Mouse (Mus musculus): ENCODE measurements around the gene Nabp1. TPM values are rescaled to one million over a fixed set of nuclear protein-coding genes. Genes with fewer than 3 reads are reported as not detected.

Nabp1 gene
- 5.3 and 6.8 TPM in 2 replicates for polyA plus RNA-seq (2016; fragmentation: Nextera tagmentation; extraction: Ambion mirVana)

GRCm38 (mm10) chr1:51478262-51479026 is at the start of gene Nabp1:
TSS of gene Nabp1 (minus strand) at chr1:51478425.
- Histone ChIP-seq H3K9me3 (replicated peaks) (no peaks in the 10 kb centered on the region), H3K27me3 (replicated peaks) (no peaks in the 10 kb centered on the region), H3K4me2 (peak within 1 kb of the TSS; percentile 95), H3K36me3 (no peaks in the 10 kb centered on the region), H3K27ac (peak within 1 kb of the TSS; percentile 75), H3K9ac (peak within 1 kb of the TSS; percentile 83), H3K4me3 (peak within 1 kb of the TSS; percentile 70), H3K4me1 (peaks cover 25% of the 10 kb centered on the region)
- ATAC-seq: peak; percentile 100
- under 1% methylated on average over 51 of the region's 51 CpGs for WGBS (ENCODE audit: insufficient replicate concordance)

- Histone ChIP-seq H3K4me1 (peaks cover 15% of the 10 kb centered on the region), H3K27ac (no peak overlapping the region), H3K36me3 (no peaks in the 10 kb centered on the region), H3K9me3 (replicated peaks) (no peaks in the 10 kb centered on the region), H3K9ac (no peak overlapping the region), H3K4me3 (no peak overlapping the region), H3K27me3 (replicated peaks) (no peaks in the 10 kb centered on the region), H3K4me2 (no peak overlapping the region)
- no peak for ATAC-seq
- 86% methylated on average over 1 of the region's 1 CpGs for WGBS (ENCODE audit: insufficient replicate concordance)
Measured at GRCm38 (mm10) chr1:51525563-51526265, 47.5 kb upstream of the Nabp1 start.

- H3K4me2 ChIP-seq: no peak overlapping the region
- H3K27ac ChIP-seq: no peak overlapping the region
- ATAC-seq: no peak
- no peaks in the 10 kb centered on the region for H3K27me3 ChIP-seq (replicated peaks)
- H3K36me3 ChIP-seq: no peaks in the 10 kb centered on the region
- H3K9ac ChIP-seq: no peak overlapping the region
- no peak overlapping the region for H3K4me3 ChIP-seq
- WGBS (ENCODE audit: insufficient replicate concordance): 62% methylated on average over 8 of the region's 8 CpGs
- H3K4me1 ChIP-seq: 0 out of 2 replicates have a peak, but pooled peaks cover 10% of the 10 kb centered on the region
- no peaks in the 10 kb centered on the region for H3K9me3 ChIP-seq (replicated peaks)
Measured at GRCm38 (mm10) chr1:51521651-51522050, 43.4 kb upstream of the Nabp1 start.

- H3K27me3 ChIP-seq (replicated peaks): no peaks in the 10 kb centered on the region
- no peak overlapping the region for H3K4me2 ChIP-seq
- no peaks in the 10 kb centered on the region for H3K9me3 ChIP-seq (replicated peaks)
- H3K9ac ChIP-seq: no peak overlapping the region
- no peak overlapping the region for H3K4me3 ChIP-seq
- ATAC-seq: no peak
- no peak overlapping the region for H3K27ac ChIP-seq
- 55% methylated on average over 5 of the region's 5 CpGs for WGBS (ENCODE audit: insufficient replicate concordance)
- no peaks in the 10 kb centered on the region for H3K36me3 ChIP-seq
- 0 out of 2 replicates have a peak, but pooled peaks cover 10% of the 10 kb centered on the region for H3K4me1 ChIP-seq
Measured at GRCm38 (mm10) chr1:51520246-51520780, 42.1 kb upstream of the Nabp1 start.

DNA sequence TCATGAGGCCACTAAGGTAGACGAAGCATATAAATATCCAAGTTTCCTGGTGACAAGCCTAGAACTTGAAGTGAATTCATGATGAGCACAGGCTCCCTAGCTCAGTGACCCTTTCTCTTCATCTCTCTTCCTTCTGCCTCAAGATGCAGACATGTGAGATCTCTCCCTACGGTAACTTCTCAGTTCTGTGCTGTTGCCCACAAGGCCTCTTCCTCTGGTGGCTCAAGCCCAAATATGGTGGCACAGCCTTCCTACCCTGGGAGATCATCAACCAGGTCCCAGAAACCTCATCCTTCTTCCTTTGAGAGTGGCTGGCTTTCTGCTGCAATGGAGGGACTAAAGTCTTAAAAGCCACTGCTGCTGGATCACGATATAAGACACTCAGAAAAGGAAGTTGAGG is 40.9 kb upstream of the Nabp1 start:
- 57% methylated on average over 3 of the region's 3 CpGs for WGBS (ENCODE audit: insufficient replicate concordance)
- Histone ChIP-seq H3K27ac (no peak overlapping the region), H3K9ac (no peak overlapping the region), H3K4me1 (0 out of 2 replicates have a peak, but pooled peaks cover 10% of the 10 kb centered on the region), H3K9me3 (replicated peaks) (no peaks in the 10 kb centered on the region), H3K4me3 (no peak overlapping the region), H3K27me3 (replicated peaks) (no peaks in the 10 kb centered on the region), H3K36me3 (no peaks in the 10 kb centered on the region), H3K4me2 (no peak overlapping the region)
- ATAC-seq: no peak

DNA sequence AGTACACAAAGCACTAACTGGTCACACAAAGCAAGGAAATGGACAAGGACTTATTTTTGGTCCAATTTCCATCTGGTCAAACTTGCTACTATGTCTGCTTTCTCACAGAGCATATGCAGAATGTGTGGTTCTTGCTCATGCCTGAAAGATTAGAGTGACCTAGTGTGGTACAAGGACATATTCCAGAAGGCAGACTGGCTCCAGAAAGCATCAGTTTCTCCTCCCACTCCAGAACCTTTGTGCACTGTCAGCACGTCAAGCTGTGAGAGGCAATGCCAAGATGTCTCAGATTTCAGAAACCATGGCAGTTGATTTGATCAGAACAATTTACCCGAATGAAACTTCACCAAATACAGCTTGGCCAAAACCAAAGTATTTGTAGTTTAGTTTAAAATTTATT is 37.4 kb upstream of the Nabp1 start:
- Histone ChIP-seq H3K36me3 (no peaks in the 10 kb centered on the region), H3K9ac (no peak overlapping the region), H3K4me2 (no peak overlapping the region), H3K27ac (no peak overlapping the region), H3K27me3 (replicated peaks) (no peaks in the 10 kb centered on the region), H3K4me3 (no peak overlapping the region), H3K9me3 (replicated peaks) (no peaks in the 10 kb centered on the region), H3K4me1 (0 out of 2 replicates have a peak, but pooled peaks cover 6% of the 10 kb centered on the region)
- no peak for ATAC-seq
- WGBS (ENCODE audit: insufficient replicate concordance): 60% methylated on average over 2 of the region's 2 CpGs

DNA sequence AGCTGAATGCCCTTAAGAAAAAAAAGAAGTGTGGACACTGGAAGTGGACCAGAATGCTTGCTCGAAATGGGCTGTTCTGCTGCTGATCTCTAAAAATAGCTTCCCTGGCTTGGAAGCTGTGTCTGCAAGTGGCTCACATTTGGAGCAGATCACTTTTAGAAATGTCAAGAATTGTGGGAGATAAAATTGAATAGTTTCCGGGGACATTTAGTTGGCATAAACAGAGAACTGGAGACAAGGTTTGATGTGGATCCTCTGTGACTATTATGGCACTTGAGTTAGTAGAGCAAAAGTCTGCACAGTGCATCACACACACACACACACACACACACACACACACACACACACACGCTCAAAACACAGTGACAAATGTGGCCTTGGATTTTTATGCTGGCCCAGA is 36.8 kb upstream of the Nabp1 start:
- Histone ChIP-seq H3K27ac (no peak overlapping the region), H3K9me3 (replicated peaks) (no peaks in the 10 kb centered on the region), H3K36me3 (no peaks in the 10 kb centered on the region), H3K4me2 (no peak overlapping the region), H3K4me1 (0 out of 2 replicates have a peak, but pooled peaks cover 2% of the 10 kb centered on the region), H3K27me3 (replicated peaks) (no peaks in the 10 kb centered on the region), H3K4me3 (no peak overlapping the region), H3K9ac (no peak overlapping the region)
- 59% methylated on average over 3 of the region's 3 CpGs for WGBS (ENCODE audit: insufficient replicate concordance)
- no peak for ATAC-seq

DNA sequence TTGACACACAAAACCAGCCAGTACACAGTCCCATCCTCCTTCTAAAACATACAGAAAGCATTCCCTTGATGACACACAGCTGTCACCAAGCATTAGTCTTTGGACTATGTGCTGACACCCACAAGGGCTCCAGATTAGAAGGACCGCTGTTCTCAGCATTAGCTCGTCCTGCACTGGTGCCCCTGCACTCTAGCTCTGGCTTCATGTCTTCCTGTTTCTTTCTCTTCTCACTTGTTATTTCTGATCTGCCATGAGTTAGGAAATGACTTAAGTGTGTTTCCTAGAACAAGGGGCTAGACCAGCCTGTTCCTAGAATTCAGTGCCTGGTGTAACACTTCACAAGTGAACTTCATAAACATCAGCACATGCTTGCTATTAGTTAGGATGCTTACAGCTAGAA is 36.2 kb upstream of the Nabp1 start:
- H3K4me3 ChIP-seq: no peak overlapping the region
- no peaks in the 10 kb centered on the region for H3K9me3 ChIP-seq (replicated peaks)
- H3K27me3 ChIP-seq (replicated peaks): no peaks in the 10 kb centered on the region
- no peaks in the 10 kb centered on the region for H3K36me3 ChIP-seq
- H3K27ac ChIP-seq: no peak overlapping the region
- H3K4me1 ChIP-seq: no peaks in the 10 kb centered on the region
- ATAC-seq: no peak
- H3K4me2 ChIP-seq: no peak overlapping the region
- 52% methylated on average over 2 of the region's 2 CpGs for WGBS (ENCODE audit: insufficient replicate concordance)
- no peak overlapping the region for H3K9ac ChIP-seq

DNA sequence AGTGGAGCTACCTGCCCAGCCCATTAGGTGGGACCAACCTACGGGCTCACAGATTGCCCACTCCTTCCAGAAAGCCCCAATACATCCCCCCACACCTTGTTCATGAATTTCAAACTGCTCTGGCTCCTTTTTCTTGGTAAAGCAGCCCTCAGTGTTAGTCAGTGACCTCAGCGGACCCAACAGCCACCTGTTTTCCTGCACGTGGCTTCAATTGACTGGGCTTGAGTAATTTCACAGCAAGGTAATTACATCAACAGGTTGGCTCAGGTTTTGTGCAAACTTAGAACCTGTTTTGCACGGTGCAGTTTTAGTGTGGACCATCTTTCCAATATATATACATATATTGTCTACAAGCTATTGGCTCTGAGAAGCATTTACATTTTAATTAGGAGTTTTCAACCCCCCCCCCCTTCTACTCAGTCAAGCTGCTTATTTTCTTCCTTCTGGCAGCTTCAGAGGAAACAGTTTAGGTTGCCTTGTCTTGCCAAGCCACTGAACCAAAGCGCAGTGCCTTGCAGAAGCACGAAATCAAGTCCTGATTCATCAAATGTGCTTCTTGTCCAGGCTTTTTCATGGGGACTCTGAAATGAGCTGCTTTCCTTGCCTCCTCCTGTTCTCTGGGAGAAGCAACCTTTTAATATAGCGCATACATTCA is 35.0 kb upstream of the Nabp1 start:
- Histone ChIP-seq H3K9ac (no peak overlapping the region), H3K4me2 (no peak overlapping the region), H3K27me3 (replicated peaks) (no peaks in the 10 kb centered on the region), H3K36me3 (no peaks in the 10 kb centered on the region), H3K27ac (no peak overlapping the region), H3K4me3 (no peak overlapping the region), H3K4me1 (0 out of 2 replicates have a peak, but pooled peaks cover 4% of the 10 kb centered on the region), H3K9me3 (replicated peaks) (no peaks in the 10 kb centered on the region)
- no peak for ATAC-seq
- 65% methylated on average over 7 of the region's 7 CpGs for WGBS (ENCODE audit: insufficient replicate concordance)

DNA sequence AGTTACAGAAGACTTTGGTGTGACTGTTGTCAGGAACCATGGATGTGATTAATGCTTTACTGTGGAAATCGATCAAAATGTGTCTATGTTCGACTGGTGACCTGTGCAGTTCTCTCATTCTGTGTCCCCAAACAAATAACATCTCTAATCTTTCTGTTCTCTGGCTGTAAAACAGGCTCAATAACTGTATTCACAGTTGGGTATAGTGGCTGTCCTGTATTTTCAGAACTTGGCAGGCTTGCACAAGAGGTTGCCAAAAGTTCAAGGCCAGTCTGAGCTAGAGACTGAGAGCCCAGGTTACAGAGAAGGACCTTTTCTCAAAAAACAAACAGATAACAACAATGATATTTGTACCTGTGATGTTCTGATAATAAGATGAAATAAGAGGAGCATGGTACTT is 34.1 kb upstream of the Nabp1 start:
- H3K27me3 ChIP-seq (replicated peaks): no peaks in the 10 kb centered on the region
- H3K9ac ChIP-seq: no peak overlapping the region
- ATAC-seq: no peak
- H3K9me3 ChIP-seq (replicated peaks): no peaks in the 10 kb centered on the region
- no peak overlapping the region for H3K4me3 ChIP-seq
- H3K4me2 ChIP-seq: no peak overlapping the region
- 67% methylated on average over 2 of the region's 2 CpGs for WGBS (ENCODE audit: insufficient replicate concordance)
- no peak overlapping the region for H3K27ac ChIP-seq
- no peaks in the 10 kb centered on the region for H3K36me3 ChIP-seq
- H3K4me1 ChIP-seq: 0 out of 2 replicates have a peak, but pooled peaks cover 6% of the 10 kb centered on the region

DNA sequence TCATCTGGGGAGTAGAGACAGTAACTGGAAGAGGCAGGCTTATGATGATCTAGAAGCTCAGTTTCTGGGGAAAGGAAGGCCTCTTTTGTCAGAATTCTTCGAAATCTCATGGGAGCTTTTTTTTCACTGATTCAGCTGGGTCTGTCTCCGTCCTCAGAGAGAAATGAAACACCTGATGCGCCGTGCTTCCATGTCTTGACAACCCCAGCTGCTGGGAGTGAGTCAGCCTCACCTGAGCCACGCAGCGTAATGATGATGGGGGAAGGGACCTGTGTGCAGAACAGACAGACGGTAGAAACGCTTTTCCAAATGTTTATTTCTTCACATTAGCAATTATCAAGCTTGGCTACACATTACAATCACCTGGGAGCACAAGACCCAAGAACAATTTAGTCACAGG is 31.6 kb upstream of the Nabp1 start:
- no peaks in the 10 kb centered on the region for H3K9me3 ChIP-seq (replicated peaks)
- H3K9ac ChIP-seq: no peak overlapping the region
- no peak overlapping the region for H3K4me3 ChIP-seq
- WGBS (ENCODE audit: insufficient replicate concordance): 72% methylated on average over 8 of the region's 8 CpGs
- H3K27ac ChIP-seq: no peak overlapping the region
- H3K36me3 ChIP-seq: no peaks in the 10 kb centered on the region
- H3K27me3 ChIP-seq (replicated peaks): no peaks in the 10 kb centered on the region
- no peak overlapping the region for H3K4me2 ChIP-seq
- no peak for ATAC-seq
- peaks cover 12% of the 10 kb centered on the region; the same call in 1 of the 2 replicates for H3K4me1 ChIP-seq

DNA sequence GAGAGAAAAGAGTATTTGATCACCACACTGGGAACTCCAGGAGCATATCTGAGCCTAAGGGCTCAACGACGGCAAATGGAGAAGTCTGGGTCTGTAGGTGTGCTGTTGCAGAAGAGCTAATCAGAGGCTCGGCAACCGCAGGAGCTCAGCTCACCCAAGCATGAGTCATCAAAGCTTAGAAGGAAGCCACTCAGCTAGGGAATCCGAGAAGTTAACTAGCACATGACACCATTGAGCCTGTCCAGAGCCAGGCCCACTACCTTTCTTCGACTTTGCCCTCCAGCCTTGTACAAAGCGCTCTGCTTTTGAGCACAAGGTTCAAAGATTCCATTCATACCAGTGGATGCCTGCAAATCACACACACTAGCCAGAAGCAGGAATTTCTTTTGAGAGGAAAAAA is 30.9 kb upstream of the Nabp1 start:
- no peaks in the 10 kb centered on the region for H3K27me3 ChIP-seq (replicated peaks)
- no peak overlapping the region for H3K9ac ChIP-seq
- no peak overlapping the region for H3K4me2 ChIP-seq
- no peaks in the 10 kb centered on the region for H3K9me3 ChIP-seq (replicated peaks)
- no peak overlapping the region for H3K4me3 ChIP-seq
- WGBS (ENCODE audit: insufficient replicate concordance): 9% methylated on average over 7 of the region's 7 CpGs
- H3K27ac ChIP-seq: no peak overlapping the region
- ATAC-seq: peak; percentile 72
- no peaks in the 10 kb centered on the region for H3K36me3 ChIP-seq
- H3K4me1 ChIP-seq: peaks cover 12% of the 10 kb centered on the region; the same call in 1 of the 2 replicates

Measured in liver, embryonic 12.5 days (tissue).